Mouse (Mus musculus): ENCODE results near the gene Rhobtb3. TPM values are rescaled to one million over a fixed set of nuclear protein-coding genes. Genes with fewer than 3 reads are reported as not detected.

Gene Rhobtb3
- polyA plus RNA-seq, 1 experiment = not detected

DNA sequence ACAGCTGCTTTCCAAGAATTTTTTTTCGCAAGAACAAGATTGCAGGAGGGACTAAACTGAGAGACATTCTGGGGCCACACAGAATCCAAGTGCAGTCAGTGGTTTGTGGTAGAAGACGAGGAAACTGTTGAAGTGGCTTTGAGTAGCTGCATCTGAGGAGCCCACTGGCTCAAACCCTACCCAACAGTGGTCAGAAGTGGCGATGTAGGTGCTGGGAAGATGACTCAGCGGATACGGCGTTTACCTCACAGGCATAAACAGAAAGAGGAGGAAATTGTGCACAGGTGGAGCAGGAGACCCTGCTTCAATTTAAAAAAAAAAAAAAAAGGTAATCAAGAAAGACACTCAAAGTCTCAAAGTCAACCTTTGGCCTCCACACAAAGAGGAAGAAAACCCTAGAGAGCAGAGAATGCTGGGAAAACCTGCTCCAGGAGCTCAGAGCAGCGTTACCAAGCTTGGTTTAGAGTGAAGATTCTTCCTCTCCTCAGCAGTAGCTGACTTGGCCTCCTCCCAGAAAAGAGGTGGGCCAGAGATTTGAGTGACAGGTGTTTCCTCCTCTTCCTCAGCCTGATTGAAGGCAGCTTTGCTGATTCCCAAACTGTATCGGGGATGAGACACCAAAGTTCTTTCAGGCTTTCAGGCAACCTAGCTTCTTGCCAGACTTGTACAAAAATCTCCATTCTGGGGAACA, 99.6 kb downstream of the Rhobtb3 start:
- Histone ChIP-seq H3K4me3 (ENCODE audit: insufficient read depth, low read depth, low read length) (no peak overlapping the region), H3K27ac (ENCODE audit: insufficient read depth, low read depth, low read length) (no peak overlapping the region), H3K4me1 (ENCODE audit: control insufficient read depth, insufficient read depth, low read length) (peaks cover 5% of the 10 kb centered on the region; the same call in 1 of the 2 replicates)
- 90% methylated on average over 8 of the region's 8 CpGs for WGBS
- no peak for TF ChIP-seq POLR2A (IDR thresholded peaks at IDR 0.05; ENCODE audit: insufficient read depth, low read depth, low read length)
- no peak for TF ChIP-seq CTCF (IDR thresholded peaks at IDR 0.05; ENCODE audit: insufficient read depth, low read depth, low read length)

- H3K27ac ChIP-seq (ENCODE audit: insufficient read depth, low read depth, low read length) = no peak overlapping the region
- TF ChIP-seq CTCF (IDR thresholded peaks at IDR 0.05; ENCODE audit: insufficient read depth, low read depth, low read length) = no peak
- no peak for TF ChIP-seq POLR2A (IDR thresholded peaks at IDR 0.05; ENCODE audit: insufficient read depth, low read depth, low read length)
- H3K4me1 ChIP-seq (ENCODE audit: control insufficient read depth, insufficient read depth, low read length) = peaks cover 5% of the 10 kb centered on the region; the same call in 1 of the 2 replicates
- H3K4me3 ChIP-seq (ENCODE audit: insufficient read depth, low read depth, low read length) = no peak overlapping the region
- WGBS = 99% methylated on average over 5 of the region's 5 CpGs
Observed at GRCm38 (mm10) chr13:75843331-75843730, 100.4 kb downstream of the Rhobtb3 start.

GRCm38 (mm10) chr13:75841950-75842349, 101.8 kb downstream of the Rhobtb3 start:
- Histone ChIP-seq H3K27ac (ENCODE audit: insufficient read depth, low read depth, low read length) (no peak overlapping the region), H3K4me1 (ENCODE audit: control insufficient read depth, insufficient read depth, low read length) (peaks cover 5% of the 10 kb centered on the region; the same call in 1 of the 2 replicates), H3K4me3 (ENCODE audit: insufficient read depth, low read depth, low read length) (peak overlapping the region; percentile 62)
- whole genome bisulfite sequencing = 72% methylated on average over 3 of the region's 3 CpGs
- no peak for TF ChIP-seq CTCF (IDR thresholded peaks at IDR 0.05; ENCODE audit: insufficient read depth, low read depth, low read length)
- no peak for TF ChIP-seq POLR2A (IDR thresholded peaks at IDR 0.05; ENCODE audit: insufficient read depth, low read depth, low read length)

DNA sequence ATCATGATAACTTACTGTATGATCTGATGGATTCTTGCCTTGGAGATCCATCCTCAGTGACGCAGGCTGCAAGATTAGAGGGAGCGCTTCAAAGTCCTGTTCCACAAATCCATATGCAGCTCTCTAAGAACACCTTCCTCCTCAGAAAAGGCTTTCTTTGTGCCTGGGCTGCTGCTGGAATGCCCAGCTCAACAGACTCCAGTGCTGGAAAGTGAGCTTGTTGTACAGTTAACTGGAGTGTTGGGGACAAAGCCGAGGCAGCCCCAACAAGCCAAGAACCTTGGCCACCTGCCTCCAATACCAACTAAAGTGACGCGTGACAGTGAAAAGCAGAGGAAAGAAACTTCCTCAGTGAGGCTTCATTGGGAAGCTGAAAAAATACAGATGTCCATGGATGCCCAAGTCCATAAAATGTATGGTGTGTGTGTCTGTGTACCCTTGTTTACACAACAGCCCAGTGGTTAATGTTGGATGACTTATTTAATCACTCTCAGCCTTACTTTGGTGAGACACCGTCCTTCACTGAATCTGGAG, 102.9 kb downstream of the Rhobtb3 start:
- Histone ChIP-seq H3K4me1 (ENCODE audit: control insufficient read depth, insufficient read depth, low read length) (peaks cover 5% of the 10 kb centered on the region; the same call in 1 of the 2 replicates), H3K4me3 (ENCODE audit: insufficient read depth, low read depth, low read length) (peak overlapping the region; percentile 62), H3K27ac (ENCODE audit: insufficient read depth, low read depth, low read length) (peak overlapping the region; percentile 74)
- WGBS = 15% methylated on average over 6 of the region's 6 CpGs
- TF ChIP-seq POLR2A (IDR thresholded peaks at IDR 0.05; ENCODE audit: insufficient read depth, low read depth, low read length) = no peak
- no peak for TF ChIP-seq CTCF (IDR thresholded peaks at IDR 0.05; ENCODE audit: insufficient read depth, low read depth, low read length)

DNA sequence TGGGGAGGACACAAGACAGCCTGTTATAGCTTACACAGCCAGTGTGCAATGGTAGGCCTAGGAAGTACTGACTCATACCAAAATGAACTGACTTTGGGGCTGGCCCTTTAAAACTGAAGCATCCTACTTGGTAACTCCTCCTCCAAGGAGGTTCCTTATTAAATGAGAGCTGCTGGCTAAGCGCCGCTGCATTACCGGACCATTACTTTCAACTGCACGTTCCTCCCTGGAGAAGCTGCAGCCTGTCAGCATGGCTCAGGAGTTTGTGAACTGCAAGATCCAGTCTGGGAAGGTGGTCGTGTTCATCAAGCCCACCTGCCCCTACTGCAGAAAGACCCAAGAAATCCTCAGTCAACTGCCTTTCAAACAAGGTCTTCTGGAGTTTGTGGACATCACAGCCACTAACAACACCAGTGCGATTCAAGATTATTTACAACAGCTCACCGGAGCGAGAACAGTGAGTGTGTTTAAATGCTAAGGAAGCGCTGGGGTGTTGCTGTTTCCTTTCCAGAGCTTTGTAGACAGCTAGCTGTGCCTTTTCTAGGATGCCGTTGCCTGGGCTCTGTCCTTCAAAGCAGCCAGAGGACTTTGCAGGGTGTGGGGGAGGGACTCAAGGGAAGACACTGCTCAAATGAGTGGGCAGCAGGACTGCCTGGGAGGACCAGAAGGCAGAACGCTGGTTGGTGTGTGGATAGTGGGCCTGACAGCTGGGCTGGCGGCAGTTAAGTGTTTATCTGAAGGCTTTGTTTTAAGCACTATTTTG, 103.8 kb downstream of the Rhobtb3 start, which contains the start of gene Glrx:
Glrx (plus strand) TSS at position 150 of the 763 bp plus-strand sequence.
- WGBS = under 1% methylated on average over 12 of the region's 12 CpGs
- Histone ChIP-seq H3K4me3 (ENCODE audit: insufficient read depth, low read depth, low read length) (peak within 1 kb of the TSS; percentile 62), H3K27ac (ENCODE audit: insufficient read depth, low read depth, low read length) (peak within 1 kb of the TSS; percentile 74), H3K4me1 (ENCODE audit: control insufficient read depth, insufficient read depth, low read length) (peaks cover 5% of the 10 kb centered on the region; the same call in 1 of the 2 replicates)
- no peak for TF ChIP-seq CTCF (IDR thresholded peaks at IDR 0.05; ENCODE audit: insufficient read depth, low read depth, low read length)
- TF ChIP-seq POLR2A (IDR thresholded peaks at IDR 0.05; ENCODE audit: insufficient read depth, low read depth, low read length) = peak; percentile 45; the same call in 1 of the 2 replicates

DNA sequence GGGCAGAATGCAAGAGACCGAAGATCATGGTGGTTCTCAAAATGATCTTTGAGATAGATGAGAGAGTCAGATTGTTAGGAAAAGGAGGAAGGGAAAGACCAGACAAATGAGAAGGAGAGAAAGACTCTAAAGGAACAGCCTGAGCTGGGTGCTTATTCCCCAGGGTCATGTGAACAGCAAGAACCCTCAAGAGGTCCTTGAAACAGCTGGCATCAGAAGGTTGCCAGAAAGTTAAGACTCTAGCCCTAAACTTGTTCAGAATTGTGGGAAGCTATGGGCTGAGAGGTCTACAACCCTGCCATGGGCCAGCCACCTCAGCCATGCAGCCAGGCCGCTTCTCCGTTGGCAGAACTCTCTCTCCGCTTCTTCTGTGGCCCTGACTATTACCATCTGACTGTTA, 105.2 kb downstream of the Rhobtb3 start:
- 97% methylated on average over 4 of the region's 4 CpGs for WGBS
- H3K27ac ChIP-seq (ENCODE audit: insufficient read depth, low read depth, low read length) = no peak overlapping the region
- TF ChIP-seq CTCF (IDR thresholded peaks at IDR 0.05; ENCODE audit: insufficient read depth, low read depth, low read length) (no peak), POLR2A (IDR thresholded peaks at IDR 0.05; ENCODE audit: insufficient read depth, low read depth, low read length) (no peak)
- peaks cover 2% of the 10 kb centered on the region; the same call in 1 of the 2 replicates for H3K4me1 ChIP-seq (ENCODE audit: control insufficient read depth, insufficient read depth, low read length)
- no peak overlapping the region for H3K4me3 ChIP-seq (ENCODE audit: insufficient read depth, low read depth, low read length)

GRCm38 (mm10) chr13:75835461-75835860, 108.3 kb downstream of the Rhobtb3 start:
- TF ChIP-seq CTCF (IDR thresholded peaks at IDR 0.05; ENCODE audit: insufficient read depth, low read depth, low read length) (no peak), POLR2A (IDR thresholded peaks at IDR 0.05; ENCODE audit: insufficient read depth, low read depth, low read length) (no peak)

GRCm38 (mm10) chr13:75833499-75833898, 110.2 kb downstream of the Rhobtb3 start:
- H3K27ac ChIP-seq (ENCODE audit: insufficient read depth, low read depth, low read length) = no peak overlapping the region
- no peak overlapping the region for H3K4me3 ChIP-seq (ENCODE audit: insufficient read depth, low read depth, low read length)
- TF ChIP-seq CTCF (IDR thresholded peaks at IDR 0.05; ENCODE audit: insufficient read depth, low read depth, low read length) (no peak), POLR2A (IDR thresholded peaks at IDR 0.05; ENCODE audit: insufficient read depth, low read depth, low read length) (no peak)
- H3K4me1 ChIP-seq (ENCODE audit: control insufficient read depth, insufficient read depth, low read length) = no peaks in the 10 kb centered on the region

More at GRCm38 (mm10) chr13:75835461-75835860, 108.3 kb downstream of the Rhobtb3 start:
- WGBS = 80% methylated on average over 2 of the region's 2 CpGs
- no peak overlapping the region for H3K27ac ChIP-seq (ENCODE audit: insufficient read depth, low read depth, low read length)
- H3K4me1 ChIP-seq (ENCODE audit: control insufficient read depth, insufficient read depth, low read length) = no peaks in the 10 kb centered on the region
- H3K4me3 ChIP-seq (ENCODE audit: insufficient read depth, low read depth, low read length) = no peak overlapping the region

DNA sequence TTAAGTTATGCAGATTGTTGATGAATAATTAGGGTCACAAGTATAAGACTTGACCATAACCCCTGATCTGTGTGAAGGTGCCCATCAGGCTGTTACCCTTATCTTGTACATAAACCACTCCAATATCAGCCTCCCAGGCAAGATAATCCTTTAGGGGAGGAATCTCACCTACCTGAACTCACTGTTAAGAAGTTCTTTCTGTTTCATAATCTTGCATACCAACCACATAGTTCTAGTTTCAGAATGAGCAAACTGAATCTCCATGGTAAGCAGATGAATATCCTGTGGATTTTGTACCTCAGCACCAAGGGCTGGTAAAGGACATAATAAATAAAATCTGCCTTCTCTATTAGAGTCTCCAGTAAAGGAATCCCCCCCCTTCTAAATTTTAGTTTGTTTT, 111.0 kb downstream of the Rhobtb3 start:
- no peaks in the 10 kb centered on the region for H3K4me1 ChIP-seq (ENCODE audit: control insufficient read depth, insufficient read depth, low read length)
- no peak overlapping the region for H3K4me3 ChIP-seq (ENCODE audit: insufficient read depth, low read depth, low read length)
- TF ChIP-seq CTCF (IDR thresholded peaks at IDR 0.05; ENCODE audit: insufficient read depth, low read depth, low read length) (no peak), POLR2A (IDR thresholded peaks at IDR 0.05; ENCODE audit: insufficient read depth, low read depth, low read length) (no peak)
- no peak overlapping the region for H3K27ac ChIP-seq (ENCODE audit: insufficient read depth, low read depth, low read length)

All from olfactory bulb, adult 2 months (tissue).